Mouse (Mus musculus) erythroblast, embryonic 14.5 days (primary cell): ENCODE measurements around the gene Ctnnd2.
"Not testable (repeated sequence)": the region's sequence is repeated elsewhere in the genome, so short reads cannot be mapped to it uniquely, and the experiment has no call there.

Experiments
- GATA1 ChIP-seq: IDR thresholded peaks from 2 replicates; pipeline ENCODE4 v1.6.1; 2012; ENCODE audit warnings: low read length, inconsistent platforms, mixed read lengths
- TAL1 ChIP-seq: IDR thresholded peaks from 3 replicates; pipeline ENCODE4 v1.6.1; 2012; ENCODE audit warnings: low read length, inconsistent platforms, mixed read lengths

- not testable (repeated sequence) for TF ChIP-seq TAL1, GATA1
These were observed 32.8 kb upstream of the Ctnnd2 start for GRCm38 (mm10) chr15:30139626-30140025.
